Mouse (Mus musculus) forebrain, embryonic 12.5 days (tissue): Measurements from ENCODE around the gene Pkp3. TPM values are rescaled to one million over a fixed set of nuclear protein-coding genes. Genes with fewer than 3 reads are reported as not detected.
A peak's percentile ranks its signal among the peaks of the same experiment; 100 is the strongest.

ENCODE experiments used
- ATAC-seq: fragments of 200-750 bp; cut with Nextera tagmentation; 2 replicates; pipeline ENCODE4 v1.8.0; 2017; ENCODE audit warnings: moderate TSS enrichment; ENCODE audit not compliant: low FRiP score
- H3K27ac ChIP-seq: fragments of 300-500 bp; sonication (generic); 2 replicates; pipeline ENCODE4 v1.5.1; 2016; ENCODE audit warnings: mild to moderate bottlenecking
- H3K27me3 ChIP-seq: fragments of 300-500 bp; sonication (generic); 2 replicates; pipeline ENCODE4 v1.6.1; 2016; ENCODE audit warnings: mild to moderate bottlenecking
- H3K36me3 ChIP-seq: fragments of 300-500 bp; sonication (generic); replicated peaks from 2 replicates; pipeline ENCODE4 v1.6.1; 2016; ENCODE audit warnings: mild to moderate bottlenecking
- H3K4me1 ChIP-seq: fragments of 300-500 bp; sonication (generic); 2 replicates; pipeline ENCODE4 v1.6.1; 2016
- H3K4me2 ChIP-seq: fragments of 300-500 bp; sonication (generic); 2 replicates; pipeline ENCODE4 v1.6.1; 2016; ENCODE audit warnings: mild to moderate bottlenecking, moderate library complexity
- H3K4me3 ChIP-seq: fragments of 300-500 bp; sonication (generic); replicated peaks from 2 replicates; pipeline ENCODE4 v1.5.1; 2016; ENCODE audit warnings: mild to moderate bottlenecking
- H3K9ac ChIP-seq: fragments of 300-500 bp; sonication (generic); 2 replicates; pipeline ENCODE4 v1.6.1; 2016; ENCODE audit warnings: mild to moderate bottlenecking
- H3K9me3 ChIP-seq: fragments of 300-500 bp; sonication (generic); 2 replicates; pipeline ENCODE4 v1.6.1; 2016
- WGBS: fragments of 180-500 bp; shearing (Covaris S2); methylation state at CpG from one replicate; pipeline ENCODE4 v1.1.7; 2016; 5-methylcytosine and 5-hydroxymethylcytosine counted together
- polyA plus RNA-seq: library from polyadenylated mRNA; unstranded; fragments of >200 nt; fragmentation: Nextera tagmentation; extraction: Ambion mirVana; gene quantifications from 2 replicates; pipeline ENCODE4 v1.2.1, GENCODE M21; 2016

Gene Pkp3
- polyA plus RNA-seq, 1 experiment from 2014 or later: 1.3 TPM

DNA sequence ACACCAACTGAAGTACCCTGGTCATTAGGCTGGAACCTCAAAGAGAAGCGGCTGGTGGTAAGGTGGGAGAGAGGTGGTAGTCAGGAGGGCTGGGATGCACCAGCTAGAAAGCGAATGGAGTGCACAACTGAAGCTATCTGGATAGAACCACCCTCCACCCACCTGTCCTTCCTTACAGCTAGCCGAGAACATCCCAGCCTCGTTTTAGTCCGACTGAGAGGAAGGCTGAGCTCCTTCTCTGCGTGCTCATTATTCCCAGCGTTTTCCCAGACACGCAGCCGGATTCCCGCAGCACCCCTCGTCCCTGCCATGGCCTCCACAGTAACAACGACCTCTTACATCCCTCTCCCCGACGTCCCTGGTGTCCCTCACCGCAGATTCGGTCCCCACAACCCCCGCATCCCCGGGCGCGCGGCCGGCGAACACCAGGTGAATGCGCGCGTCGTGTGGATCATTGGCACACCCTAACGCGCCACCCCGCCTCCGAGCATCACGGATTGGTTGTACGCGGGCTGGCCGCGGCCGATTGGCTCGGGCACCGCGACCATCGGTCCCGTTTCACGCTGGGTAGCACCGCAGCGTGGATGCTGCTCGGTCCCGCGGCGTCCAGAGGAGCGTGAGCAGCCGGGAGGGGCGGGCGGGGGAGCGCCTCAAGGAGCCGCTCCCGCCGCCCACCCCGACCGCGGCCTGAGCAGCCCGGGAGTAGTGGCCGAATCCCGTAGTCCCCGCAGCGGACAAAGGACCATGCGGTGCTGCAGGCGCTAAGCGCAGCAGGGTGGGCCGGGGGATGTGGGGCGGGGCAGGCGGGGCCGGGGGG lies 17.4 kb upstream of the Pkp3 start, which contains the start of gene B4galnt4:
Gene B4galnt4, plus strand, starts transcription at position 679 of the 817 bp plus-strand sequence.
- H3K27ac ChIP-seq: peak within 1 kb of the TSS; percentile 81
- H3K4me3 ChIP-seq: peak within 1 kb of the TSS; percentile 88
- no peaks in the 10 kb centered on the region for H3K27me3 ChIP-seq
- no peaks in the 10 kb centered on the region for H3K9me3 ChIP-seq
- 1% methylated on average over 72 of the region's 72 CpGs for WGBS
- H3K4me2 ChIP-seq: peak within 1 kb of the TSS; percentile 81
- peak; percentile 99 for ATAC-seq
- H3K36me3 ChIP-seq: peaks cover 22% of the 10 kb centered on the region
- peaks cover 25% of the 10 kb centered on the region for H3K4me1 ChIP-seq
- peak within 1 kb of the TSS; percentile 94 for H3K9ac ChIP-seq

DNA sequence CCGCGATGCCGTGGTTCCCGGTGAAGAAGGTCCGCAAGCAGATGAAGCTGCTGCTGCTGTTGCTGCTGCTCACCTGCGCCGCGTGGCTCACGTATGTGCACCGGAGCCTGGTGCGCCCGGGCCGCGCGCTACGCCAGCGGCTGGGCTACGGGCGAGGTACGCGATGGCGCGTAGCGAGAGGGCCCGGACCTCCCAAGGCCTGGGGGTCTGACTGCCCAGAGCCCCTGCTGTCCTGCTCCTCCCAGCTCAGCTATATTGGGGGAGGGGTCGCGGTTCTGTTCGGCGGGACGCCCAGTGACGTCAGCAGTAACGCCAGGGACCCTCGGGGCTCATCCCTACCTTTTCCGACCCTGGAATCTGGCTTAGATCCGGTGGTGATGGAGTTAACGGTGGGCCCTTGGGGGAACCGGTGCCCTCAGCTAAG lies 16.7 kb upstream of the Pkp3 start:
- ATAC-seq: peak; percentile 69
- Histone ChIP-seq H3K36me3 (peaks cover 29% of the 10 kb centered on the region), H3K4me3 (peak overlapping the region; percentile 88), H3K9ac (peak overlapping the region; percentile 94), H3K27me3 (no peaks in the 10 kb centered on the region), H3K4me2 (peak overlapping the region; percentile 81), H3K27ac (peak overlapping the region; percentile 81), H3K4me1 (peaks cover 25% of the 10 kb centered on the region), H3K9me3 (no peaks in the 10 kb centered on the region)
- under 1% methylated on average over 37 of the region's 37 CpGs for WGBS

DNA sequence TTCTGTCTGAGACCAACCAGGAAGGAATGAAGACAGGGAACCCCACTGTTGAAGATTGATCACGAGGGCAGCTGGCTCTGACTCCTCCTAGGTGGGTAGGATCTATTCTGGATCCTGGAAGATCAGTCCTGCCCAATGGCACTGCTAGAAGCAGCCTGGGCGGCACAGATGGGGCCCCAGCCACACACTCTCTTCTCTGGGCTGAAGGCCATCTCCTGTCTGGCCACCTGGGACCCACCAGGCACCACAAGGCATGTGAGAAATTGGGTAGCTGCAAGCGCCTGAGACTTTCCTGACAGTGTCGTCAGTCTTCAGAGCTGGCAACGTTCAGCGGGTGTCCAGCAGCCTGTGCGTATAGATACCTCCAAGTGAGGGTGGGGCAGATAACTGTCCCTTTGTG lies 15.5 kb upstream of the Pkp3 start:
- H3K27ac ChIP-seq: no peak overlapping the region
- no peak overlapping the region for H3K4me3 ChIP-seq

DNA sequence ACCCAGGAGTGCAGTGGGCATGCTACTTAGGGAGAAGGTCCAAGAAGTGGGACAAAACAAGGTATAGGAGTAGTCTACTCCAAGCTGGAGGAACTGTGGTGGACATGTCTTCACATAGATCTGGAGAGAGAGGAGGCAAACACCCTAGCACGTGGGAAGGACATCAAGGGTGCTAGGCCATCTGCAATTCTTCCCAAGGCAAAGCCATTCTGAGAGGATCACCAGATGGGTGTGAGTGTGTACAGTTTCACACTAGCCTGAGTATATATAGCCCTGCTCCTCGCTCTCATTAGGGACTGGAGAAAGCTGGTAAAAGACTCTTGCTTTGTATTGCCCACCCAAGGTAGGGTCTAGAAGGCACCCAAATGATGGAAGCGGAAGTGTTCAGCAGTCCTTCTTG lies 14.7 kb upstream of the Pkp3 start:
- no peak for ATAC-seq
- Histone ChIP-seq H3K27me3 (no peaks in the 10 kb centered on the region), H3K4me2 (no peak overlapping the region), H3K36me3 (peaks cover 48% of the 10 kb centered on the region), H3K9ac (no peak overlapping the region), H3K4me3 (no peak overlapping the region), H3K27ac (no peak overlapping the region), H3K9me3 (no peaks in the 10 kb centered on the region), H3K4me1 (peaks cover 25% of the 10 kb centered on the region)
- WGBS: 96% methylated on average over 3 of the region's 3 CpGs

More for the DNA sequence above, 15.5 kb upstream of the Pkp3 start:
- Histone ChIP-seq H3K36me3 (peaks cover 39% of the 10 kb centered on the region), H3K27me3 (no peaks in the 10 kb centered on the region), H3K9ac (no peak overlapping the region), H3K4me1 (peaks cover 25% of the 10 kb centered on the region), H3K9me3 (no peaks in the 10 kb centered on the region), H3K4me2 (peak overlapping the region; percentile 81)
- ATAC-seq: no peak
- 88% methylated on average over 7 of the region's 7 CpGs for WGBS

DNA sequence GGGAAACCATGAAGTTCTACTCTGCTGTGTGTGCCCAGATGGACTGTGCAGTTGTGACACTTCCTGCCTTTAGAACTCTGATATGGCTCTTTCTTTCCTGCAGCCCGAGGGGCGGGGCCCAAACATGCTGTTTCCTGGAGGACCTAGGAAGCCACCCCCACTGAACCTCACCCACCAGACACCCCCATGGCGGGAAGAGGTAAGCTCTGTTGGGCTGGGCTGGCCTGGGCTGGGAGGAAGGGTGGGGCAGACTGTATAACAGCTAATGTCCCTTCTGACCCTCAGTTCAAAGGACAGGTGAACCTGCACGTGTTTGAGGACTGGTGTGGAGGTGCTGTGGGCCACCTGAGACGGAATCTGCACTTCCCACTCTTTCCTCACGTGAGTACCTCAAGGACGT lies 13.8 kb upstream of the Pkp3 start:
- Histone ChIP-seq H3K9ac (no peak overlapping the region), H3K4me2 (no peak overlapping the region), H3K4me3 (no peak overlapping the region), H3K27me3 (no peaks in the 10 kb centered on the region), H3K27ac (no peak overlapping the region), H3K36me3 (peaks cover 52% of the 10 kb centered on the region), H3K9me3 (no peaks in the 10 kb centered on the region), H3K4me1 (peaks cover 25% of the 10 kb centered on the region)
- no peak for ATAC-seq
- 87% methylated on average over 7 of the region's 7 CpGs for WGBS

DNA sequence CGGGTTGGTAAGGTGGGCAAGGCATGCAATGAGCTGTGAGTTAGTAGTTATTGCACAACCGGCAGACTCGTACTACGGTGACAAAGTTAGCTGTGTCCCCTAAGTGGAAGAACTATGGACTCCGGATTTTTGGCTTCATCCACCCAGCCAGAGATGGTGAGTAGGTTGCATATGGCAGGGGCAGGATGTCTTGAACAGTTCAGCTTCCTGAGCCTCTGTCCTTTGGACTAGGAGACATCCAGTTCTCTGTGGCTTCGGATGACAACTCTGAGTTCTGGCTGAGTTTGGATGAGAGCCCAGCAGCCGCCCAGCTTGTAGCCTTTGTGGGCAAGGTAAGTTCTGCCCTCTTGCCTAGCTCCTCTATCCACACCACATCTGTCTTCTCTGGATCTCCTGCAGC lies 13.4 kb upstream of the Pkp3 start:
- Histone ChIP-seq H3K4me3 (no peak overlapping the region), H3K4me2 (no peak overlapping the region), H3K27ac (no peak overlapping the region), H3K9ac (no peak overlapping the region), H3K36me3 (peaks cover 52% of the 10 kb centered on the region), H3K4me1 (peaks cover 23% of the 10 kb centered on the region), H3K27me3 (peaks cover 2% of the 10 kb centered on the region; the same call in 1 of the 2 replicates), H3K9me3 (no peaks in the 10 kb centered on the region)
- ATAC-seq: no peak
- WGBS: 88% methylated on average over 7 of the region's 7 CpGs

DNA sequence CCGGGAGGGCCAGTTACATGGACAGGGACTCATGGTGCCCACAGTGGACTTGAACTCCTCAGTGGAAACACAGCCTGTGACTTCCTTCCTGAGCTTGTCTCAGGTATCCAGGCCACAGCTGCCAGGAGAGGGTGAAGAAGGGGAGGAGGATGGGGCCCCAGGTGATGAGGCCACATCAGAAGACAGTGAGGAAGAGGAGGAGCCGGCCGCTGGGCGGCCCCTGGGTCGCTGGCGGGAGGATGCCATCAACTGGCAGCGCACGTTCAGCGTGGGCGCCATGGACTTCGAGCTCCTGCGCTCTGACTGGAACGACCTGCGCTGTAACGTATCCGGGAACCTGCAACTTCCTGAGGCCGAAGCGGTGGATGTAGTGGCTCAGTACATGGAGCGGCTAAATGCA lies 9.7 kb upstream of the Pkp3 start:
- ATAC-seq: no peak
- H3K4me2 ChIP-seq: no peak overlapping the region
- H3K27me3 ChIP-seq: peaks cover 25% of the 10 kb centered on the region
- no peak overlapping the region for H3K27ac ChIP-seq
- no peak overlapping the region for H3K4me3 ChIP-seq
- peaks cover 52% of the 10 kb centered on the region for H3K36me3 ChIP-seq
- 80% methylated on average over 19 of the region's 19 CpGs for WGBS
- H3K4me1 ChIP-seq: peaks cover 16% of the 10 kb centered on the region
- no peak overlapping the region for H3K9ac ChIP-seq
- no peaks in the 10 kb centered on the region for H3K9me3 ChIP-seq

DNA sequence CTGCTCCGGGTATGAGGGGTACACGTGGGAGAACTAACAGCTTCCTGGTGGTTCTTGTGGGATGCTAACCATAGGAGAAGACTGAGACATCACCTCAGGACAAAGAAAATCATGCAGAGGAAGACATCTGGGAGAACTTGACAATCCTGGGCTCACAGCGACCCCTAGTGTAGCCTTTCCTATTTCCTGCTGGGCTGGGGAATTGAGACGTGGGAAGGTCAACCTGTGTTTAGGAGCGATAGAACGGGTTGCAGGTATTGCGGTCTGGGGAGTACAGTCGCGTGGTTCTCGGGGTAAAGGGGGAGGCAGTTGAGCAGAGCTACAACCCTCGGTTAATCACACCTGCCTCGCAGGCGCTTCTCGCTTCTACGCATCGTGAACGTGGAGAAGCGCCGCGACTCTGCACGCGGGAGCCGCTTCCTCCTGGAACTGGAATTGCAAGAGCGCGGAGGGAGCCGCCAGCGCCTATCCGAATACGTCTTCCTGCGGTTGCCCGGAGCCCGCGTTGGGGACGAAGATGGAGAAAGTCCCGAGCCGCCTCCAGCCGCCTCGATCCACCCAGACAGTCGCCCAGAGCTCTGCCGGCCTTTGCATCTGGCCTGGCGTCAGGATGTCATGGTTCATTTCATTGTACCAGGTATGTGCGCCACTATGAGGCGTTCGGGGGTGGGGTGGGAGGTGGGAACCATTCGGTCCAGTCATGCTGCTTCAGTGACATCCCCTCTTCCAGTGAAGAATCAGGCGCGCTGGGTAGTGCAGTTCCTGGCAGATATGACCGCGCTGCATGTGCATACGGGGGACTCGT lies 7.8 kb upstream of the Pkp3 start:
- Histone ChIP-seq H3K27ac (peak overlapping the region; percentile 51), H3K36me3 (peaks cover 35% of the 10 kb centered on the region), H3K27me3 (peaks cover 25% of the 10 kb centered on the region), H3K4me3 (peak overlapping the region; percentile 30), H3K9ac (peak overlapping the region; percentile 53), H3K4me2 (peak overlapping the region; percentile 64), H3K4me1 (peaks cover 16% of the 10 kb centered on the region), H3K9me3 (no peaks in the 10 kb centered on the region)
- WGBS: 1% methylated on average over 51 of the region's 51 CpGs
- peak; percentile 44 for ATAC-seq

DNA sequence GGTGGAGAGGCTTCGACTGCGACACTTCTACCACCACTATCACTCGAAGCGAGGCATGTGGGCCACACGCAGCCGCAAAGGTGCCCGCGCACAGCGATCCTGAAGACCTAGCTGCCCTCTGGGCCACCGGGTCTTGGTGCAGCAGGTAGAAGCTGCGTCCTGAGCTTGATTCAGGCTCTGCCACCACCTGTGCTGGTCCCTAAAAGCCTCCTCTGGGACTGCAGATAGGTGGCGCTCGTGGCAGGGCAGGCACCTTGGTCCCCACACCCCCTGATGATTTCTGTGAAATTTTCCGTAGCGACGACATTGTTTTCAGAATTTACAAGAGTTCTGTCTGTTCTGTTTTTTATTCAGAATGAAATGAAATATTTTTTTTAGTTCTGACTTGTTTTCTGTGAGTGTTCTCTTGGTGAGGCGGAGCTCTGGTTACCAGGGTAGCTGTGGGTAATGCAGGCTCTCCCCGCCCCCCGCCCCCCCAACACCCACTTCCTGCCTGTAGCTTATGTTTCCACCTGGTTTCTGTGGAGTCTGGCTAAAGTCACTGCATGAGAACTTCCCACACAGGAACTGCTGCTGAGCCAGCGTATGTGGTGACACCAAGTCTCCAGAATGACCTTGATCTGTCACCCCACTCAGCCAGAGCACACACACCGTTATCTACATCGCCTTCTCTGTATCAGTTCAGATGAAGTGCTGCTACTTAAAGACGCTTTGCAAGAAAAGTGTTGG lies 5.8 kb upstream of the Pkp3 start:
- Histone ChIP-seq H3K27me3 (peaks cover 25% of the 10 kb centered on the region), H3K36me3 (peaks cover 16% of the 10 kb centered on the region), H3K27ac (no peak overlapping the region), H3K9ac (no peak overlapping the region), H3K4me3 (no peak overlapping the region), H3K4me1 (peaks cover 16% of the 10 kb centered on the region), H3K4me2 (no peak overlapping the region), H3K9me3 (no peaks in the 10 kb centered on the region)
- 44% methylated on average over 23 of the region's 23 CpGs for WGBS
- ATAC-seq: no peak

DNA sequence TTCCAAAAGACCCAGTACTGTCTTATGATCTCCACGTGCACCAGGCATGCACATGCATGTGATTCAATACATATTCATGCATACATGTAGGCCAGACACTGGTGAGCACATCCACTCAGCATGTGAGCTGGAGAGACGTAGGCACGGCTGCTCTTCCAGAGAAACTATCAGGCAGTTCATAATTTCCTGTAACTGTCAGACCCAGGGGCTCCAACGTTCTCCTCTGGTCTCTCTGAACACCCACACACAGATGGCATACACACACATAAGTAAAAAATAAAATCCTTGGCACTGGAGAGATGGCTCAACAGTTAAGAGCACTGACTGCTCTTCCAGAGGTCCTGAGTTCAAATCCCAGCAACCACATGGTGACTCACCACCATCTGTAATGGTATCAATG lies 4.2 kb upstream of the Pkp3 start:
- no peak overlapping the region for H3K4me3 ChIP-seq
- H3K27ac ChIP-seq: no peak overlapping the region
- no peak overlapping the region for H3K9ac ChIP-seq
- peaks cover 25% of the 10 kb centered on the region for H3K27me3 ChIP-seq
- H3K36me3 ChIP-seq: 0 out of 2 replicates have a peak, but pooled peaks cover under 1% of the 10 kb centered on the region
- peaks cover 16% of the 10 kb centered on the region for H3K4me1 ChIP-seq
- no peak for ATAC-seq
- 87% methylated on average over 4 of the region's 4 CpGs for WGBS
- H3K9me3 ChIP-seq: no peaks in the 10 kb centered on the region
- no peak overlapping the region for H3K4me2 ChIP-seq

DNA sequence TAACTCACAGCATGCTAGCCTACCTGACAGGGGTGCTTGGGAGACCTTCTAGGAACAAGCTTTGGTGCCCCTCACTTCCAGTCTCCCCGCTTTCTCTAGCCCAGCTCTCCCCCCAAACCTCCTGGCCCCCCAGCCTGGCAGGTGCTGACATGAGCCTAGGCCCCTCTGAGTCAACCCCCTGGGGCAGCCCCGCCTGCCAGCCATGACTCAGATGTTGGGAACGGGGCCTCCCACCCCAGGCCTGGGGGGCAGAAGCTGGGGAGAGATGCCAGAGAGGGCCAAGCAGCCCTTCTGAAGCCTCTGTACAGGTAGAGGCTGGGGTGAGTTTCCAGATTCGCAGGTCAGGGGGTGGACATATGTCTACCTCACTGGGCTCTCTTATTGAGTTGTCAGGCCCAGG lies 858 bp downstream of the Pkp3 start:
- Histone ChIP-seq H3K4me2 (no peak overlapping the region), H3K36me3 (no peaks in the 10 kb centered on the region), H3K27ac (no peak overlapping the region), H3K9me3 (no peaks in the 10 kb centered on the region), H3K4me3 (no peak overlapping the region), H3K4me1 (no peaks in the 10 kb centered on the region), H3K9ac (no peak overlapping the region), H3K27me3 (peaks cover 15% of the 10 kb centered on the region)
- no peak for ATAC-seq
- WGBS: 84% methylated on average over 4 of the region's 4 CpGs
